Comparison of ENCODE assay signal across 9 mouse cellular contexts in the genomic region with DNA sequence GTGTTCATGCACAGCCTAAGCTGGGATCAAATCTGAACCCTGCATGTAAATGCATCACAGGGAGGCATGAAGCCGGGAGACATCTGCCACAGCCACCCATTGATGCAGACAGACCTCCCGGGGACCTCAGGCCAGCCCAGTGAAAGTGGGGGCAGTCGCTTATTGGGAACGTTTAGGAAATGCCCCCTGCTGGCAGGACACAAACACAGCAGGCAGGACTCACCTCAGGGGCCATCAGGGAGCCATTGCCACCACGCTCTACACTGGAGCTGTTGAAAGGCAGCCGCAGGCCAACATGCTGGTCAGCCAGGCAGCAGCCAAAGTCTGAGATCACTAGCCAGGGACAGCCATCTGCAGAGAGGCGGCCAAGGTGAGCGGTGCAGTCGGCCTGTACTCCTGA.
A peak's percentile ranks its signal among the peaks of the same experiment; 100 is the strongest.
DNase-seq lines count a peak whose midpoint lies in the region.
"Had no signal": no experiment of that assay in that cellular context is flagged by ENCODE, and none has a peak within 500 bp of the region (broad histone marks: within the 10 kb centered on the region; RNA-seq: fewer than 3 reads in every experiment).

No protein-coding gene starts in this region.

- peak; percentile 39 to 51 for DNase-seq in kidney, postnatal 4 days
- DNase-seq in kidney, postnatal 36 days = no peak
- DNase-seq in A20 (ENCODE audit: low read depth, low spot score) (peak; percentile 59), ES-CJ7 (ENCODE audit: low read depth, low spot score) (peak; percentile 56)
- DNase-seq in lung, postnatal 10 days = peak; percentile 45
- no peak for DNase-seq in urinary bladder, adult 18-20 months (ENCODE audit: low spot score in 2 of 2)
- no peak for DNase-seq in Muller cell, postnatal 12 days (ENCODE audit: inconsistent ontology term)
- DNase-seq: gastrocnemius, postnatal 36 days; liver, embryonic 13.5 days had no signal

Comparison
In these comparisons a context has a peak if more than half of its experiments do, and no peak if none do; other contexts are left out.
1. DNase-seq: peak in kidney, postnatal 4 days (2 of 2), A20 (single experiment), ES-CJ7 (single experiment) and lung, postnatal 10 days (single experiment); none in kidney, postnatal 36 days (0 of 2), urinary bladder, adult 18-20 months (0 of 2) and Muller cell, postnatal 12 days (single experiment).